Mouse (Mus musculus): ENCODE data around the gene Arhgap18. TPM values are rescaled to one million over a fixed set of nuclear protein-coding genes. Genes with fewer than 3 reads are reported as not detected.

Arhgap18 gene
- polyA plus RNA-seq, 1 experiment = 1.9 TPM

GRCm38 (mm10) chr10:26774266-26774665 lies 21.0 kb downstream of the Arhgap18 start:
- H3K4me2 ChIP-seq (ENCODE audit: low read depth) = peak overlapping the region; percentile 95
- H3K27me3 ChIP-seq (ENCODE audit: control insufficient read depth, insufficient read depth, insufficient read length) = no peaks in the 10 kb centered on the region
- H3K4me3 ChIP-seq = no peak overlapping the region
- H3K79me2 ChIP-seq (ENCODE audit: control insufficient read depth, insufficient read depth) = no peaks in the 10 kb centered on the region
- no peak overlapping the region for H3ac ChIP-seq (ENCODE audit: control insufficient read depth, insufficient read length)
- TF ChIP-seq MAX (IDR thresholded peaks at IDR 0.05; ENCODE audit: low read depth) = no peak
- no peak for TF ChIP-seq REST (IDR thresholded peaks at IDR 0.05; ENCODE audit: insufficient read depth, insufficient read length)
- TF ChIP-seq CEBPB (IDR thresholded peaks at IDR 0.05; ENCODE audit: insufficient read depth, poor library complexity, severe bottlenecking) = no peak
- no peak for TF ChIP-seq POLR2A (IDR thresholded peaks at IDR 0.05; ENCODE audit: insufficient read length, low read depth)
- no peak for TF ChIP-seq TCF12 (IDR thresholded peaks at IDR 0.05; ENCODE audit: insufficient read depth, poor library complexity, severe bottlenecking)
- TF ChIP-seq USF1 (IDR thresholded peaks at IDR 0.05; ENCODE audit: low read depth) = no peak
- no peak for TF ChIP-seq TCF3 (IDR thresholded peaks at IDR 0.05; ENCODE audit: insufficient read length, low read depth)
- TF ChIP-seq E2F4 (IDR thresholded peaks at IDR 0.05; ENCODE audit: insufficient read depth) = no peak
- TF ChIP-seq MYOD1 (IDR thresholded peaks at IDR 0.05; ENCODE audit: control insufficient read depth in 1 of 3, insufficient read length in 2 of 3, low read depth in 2 of 3) = no peak
- TF ChIP-seq SRF (IDR thresholded peaks at IDR 0.05; ENCODE audit: control insufficient read depth, insufficient read length, low read depth) = no peak
- TF ChIP-seq MYOG (IDR thresholded peaks at IDR 0.05; ENCODE audit: control insufficient read depth in 1 of 3, insufficient read depth in 1 of 3, insufficient read length in 2 of 3, low read depth in 2 of 3) = no peak
- no peak for TF ChIP-seq POLR2AphosphoS2 (IDR thresholded peaks at IDR 0.05; ENCODE audit: insufficient read length, low read depth)
- H3K36me3 ChIP-seq (ENCODE audit: control insufficient read depth, insufficient read depth) = no peaks in the 10 kb centered on the region

GRCm38 (mm10) chr10:26776443-26776842 lies 23.2 kb downstream of the Arhgap18 start:
- Histone ChIP-seq H3K27me3 (ENCODE audit: control insufficient read depth, insufficient read depth, insufficient read length) (no peaks in the 10 kb centered on the region), H3K4me2 (ENCODE audit: low read depth) (no peak overlapping the region), H3K79me2 (ENCODE audit: control insufficient read depth, insufficient read depth) (no peaks in the 10 kb centered on the region), H3K4me3 (no peak overlapping the region), H3ac (ENCODE audit: control insufficient read depth, insufficient read length) (no peak overlapping the region), H3K36me3 (ENCODE audit: control insufficient read depth, insufficient read depth) (no peaks in the 10 kb centered on the region)
- TF ChIP-seq TCF12 (IDR thresholded peaks at IDR 0.05; ENCODE audit: insufficient read depth, poor library complexity, severe bottlenecking) (peak; percentile 24), TCF3 (IDR thresholded peaks at IDR 0.05; ENCODE audit: insufficient read length, low read depth) (no peak), MYOD1 (IDR thresholded peaks at IDR 0.05; ENCODE audit: control insufficient read depth in 1 of 3, insufficient read length in 2 of 3, low read depth in 2 of 3) (peak; percentile 8 to 76 (median 69)), MYOG (IDR thresholded peaks at IDR 0.05; ENCODE audit: control insufficient read depth in 1 of 3, insufficient read depth in 1 of 3, insufficient read length in 2 of 3, low read depth in 2 of 3) (peak in 2 of 3 experiments; percentile 71 to 78)

GRCm38 (mm10) chr10:26780581-26780980 lies 27.4 kb downstream of the Arhgap18 start:
- Histone ChIP-seq H3K4me2 (ENCODE audit: low read depth) (no peak overlapping the region), H3K4me3 (no peak overlapping the region), H3ac (ENCODE audit: control insufficient read depth, insufficient read length) (no peak overlapping the region), H3K27me3 (ENCODE audit: control insufficient read depth, insufficient read depth, insufficient read length) (no peaks in the 10 kb centered on the region), H3K79me2 (ENCODE audit: control insufficient read depth, insufficient read depth) (no peaks in the 10 kb centered on the region), H3K36me3 (ENCODE audit: control insufficient read depth, insufficient read depth) (no peaks in the 10 kb centered on the region)
- TF ChIP-seq REST (IDR thresholded peaks at IDR 0.05; ENCODE audit: insufficient read depth, insufficient read length) = no peak
- TF ChIP-seq MYOG (IDR thresholded peaks at IDR 0.05; ENCODE audit: control insufficient read depth in 1 of 3, insufficient read depth in 1 of 3, insufficient read length in 2 of 3, low read depth in 2 of 3) = no peak
- no peak for TF ChIP-seq POLR2AphosphoS2 (IDR thresholded peaks at IDR 0.05; ENCODE audit: insufficient read length, low read depth)
- no peak for TF ChIP-seq MYOD1 (IDR thresholded peaks at IDR 0.05; ENCODE audit: control insufficient read depth in 1 of 3, insufficient read length in 2 of 3, low read depth in 2 of 3)
- no peak for TF ChIP-seq TCF3 (IDR thresholded peaks at IDR 0.05; ENCODE audit: insufficient read length, low read depth)
- no peak for TF ChIP-seq TCF12 (IDR thresholded peaks at IDR 0.05; ENCODE audit: insufficient read depth, poor library complexity, severe bottlenecking)
- no peak for TF ChIP-seq USF1 (IDR thresholded peaks at IDR 0.05; ENCODE audit: low read depth)
- TF ChIP-seq POLR2A (IDR thresholded peaks at IDR 0.05; ENCODE audit: insufficient read length, low read depth) = no peak
- no peak for TF ChIP-seq SRF (IDR thresholded peaks at IDR 0.05; ENCODE audit: control insufficient read depth, insufficient read length, low read depth)
- TF ChIP-seq CEBPB (IDR thresholded peaks at IDR 0.05; ENCODE audit: insufficient read depth, poor library complexity, severe bottlenecking) = no peak
- TF ChIP-seq MAX (IDR thresholded peaks at IDR 0.05; ENCODE audit: low read depth) = no peak
- TF ChIP-seq E2F4 (IDR thresholded peaks at IDR 0.05; ENCODE audit: insufficient read depth) = no peak

- H3K27me3 ChIP-seq (ENCODE audit: control insufficient read depth, insufficient read depth, insufficient read length) = no peaks in the 10 kb centered on the region
Measured at GRCm38 (mm10) chr10:26789680-26790079, 36.5 kb downstream of the Arhgap18 start.

More at GRCm38 (mm10) chr10:26789680-26790079, 36.5 kb downstream of the Arhgap18 start:
- Histone ChIP-seq H3K79me2 (ENCODE audit: control insufficient read depth, insufficient read depth) (no peaks in the 10 kb centered on the region), H3K36me3 (ENCODE audit: control insufficient read depth, insufficient read depth) (no peaks in the 10 kb centered on the region), H3ac (ENCODE audit: control insufficient read depth, insufficient read length) (no peak overlapping the region), H3K4me3 (no peak overlapping the region), H3K4me2 (ENCODE audit: low read depth) (no peak overlapping the region)
- TF ChIP-seq POLR2A (IDR thresholded peaks at IDR 0.05; ENCODE audit: insufficient read length, low read depth) (no peak), TCF12 (IDR thresholded peaks at IDR 0.05; ENCODE audit: insufficient read depth, poor library complexity, severe bottlenecking) (no peak), USF1 (IDR thresholded peaks at IDR 0.05; ENCODE audit: low read depth) (no peak), SRF (IDR thresholded peaks at IDR 0.05; ENCODE audit: control insufficient read depth, insufficient read length, low read depth) (no peak), CEBPB (IDR thresholded peaks at IDR 0.05; ENCODE audit: insufficient read depth, poor library complexity, severe bottlenecking) (no peak), REST (IDR thresholded peaks at IDR 0.05; ENCODE audit: insufficient read depth, insufficient read length) (no peak), MYOG (IDR thresholded peaks at IDR 0.05; ENCODE audit: control insufficient read depth in 1 of 3, insufficient read depth in 1 of 3, insufficient read length in 2 of 3, low read depth in 2 of 3) (no peak), POLR2AphosphoS2 (IDR thresholded peaks at IDR 0.05; ENCODE audit: insufficient read length, low read depth) (no peak), MYOD1 (IDR thresholded peaks at IDR 0.05; ENCODE audit: control insufficient read depth in 1 of 3, insufficient read length in 2 of 3, low read depth in 2 of 3) (no peak), TCF3 (IDR thresholded peaks at IDR 0.05; ENCODE audit: insufficient read length, low read depth) (no peak), MAX (IDR thresholded peaks at IDR 0.05; ENCODE audit: low read depth) (no peak), E2F4 (IDR thresholded peaks at IDR 0.05; ENCODE audit: insufficient read depth) (no peak)
